Mouse (Mus musculus) natural killer cell, adult 2 months (primary cell): Measurements from ENCODE around the gene Txk.

ENCODE experiments used
- DNase-seq, 2 experiments: peaks; one replicate each; pipeline ENCODE4 v3.0.0; 2022; ENCODE audit warnings: low spot score in 2 of 2

Txk gene

GRCm38 (mm10) chr5:72752585-72752984, at the start of gene Txk:
TSS of gene Txk (minus strand) at chr5:72752777.
- DNase-seq: peak; percentile 77 to 86

- no peak for DNase-seq
Measured at GRCm38 (mm10) chr5:72798563-72798962, 46.0 kb upstream of the Txk start.

GRCm38 (mm10) chr5:72796186-72796613, 43.6 kb upstream of the Txk start:
- peak in 1 of 2 experiments; percentile 60 for DNase-seq

DNA sequence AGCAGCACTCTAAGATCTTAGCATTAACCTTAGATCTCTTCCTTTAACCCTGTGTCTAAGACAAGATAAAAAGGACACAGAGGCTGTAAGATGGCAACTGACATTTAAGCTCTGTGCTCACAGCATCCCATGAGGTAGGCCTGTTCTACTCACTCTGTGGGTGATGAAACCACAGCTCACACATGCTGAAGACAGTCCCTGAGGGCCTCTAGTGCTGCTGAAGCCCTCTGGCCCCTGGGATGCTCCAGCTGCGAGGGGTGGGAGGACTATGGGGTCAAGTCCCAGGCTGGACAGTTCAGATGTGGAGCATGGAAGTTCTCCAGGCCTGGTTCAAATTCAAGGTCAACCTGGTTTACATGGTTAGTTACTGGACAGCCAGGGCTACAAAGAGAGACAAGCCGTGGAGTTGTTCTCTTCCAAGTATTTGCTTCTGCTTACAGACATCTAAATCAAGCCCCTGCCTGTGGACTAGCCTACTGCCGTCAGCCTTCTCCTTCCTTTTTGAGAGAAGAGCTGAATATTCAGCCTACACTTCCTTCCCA, 40.8 kb upstream of the Txk start:
- peak; percentile 29 to 62 for DNase-seq

- no peak for DNase-seq
Measured at GRCm38 (mm10) chr5:72791789-72792188, 39.2 kb upstream of the Txk start.

DNA sequence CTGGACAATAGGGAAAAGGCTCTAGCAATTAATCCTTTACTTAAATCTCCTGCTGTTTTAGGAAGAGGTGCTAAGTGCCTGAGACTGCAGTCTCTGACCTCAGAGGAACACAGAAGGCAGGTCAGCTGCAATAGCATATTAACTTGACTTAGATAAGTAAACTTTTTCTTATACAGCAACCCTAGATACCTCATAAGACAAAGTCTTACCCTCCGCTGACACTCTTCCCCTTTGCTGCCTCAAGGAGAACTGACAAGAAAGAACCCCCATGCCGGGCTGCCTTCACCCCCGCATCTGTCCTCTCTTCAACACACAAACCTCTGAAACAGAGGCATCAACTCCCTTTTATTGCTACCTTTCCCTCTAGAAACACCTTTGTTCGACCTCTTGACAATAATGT, 38.8 kb upstream of the Txk start:
- no peak for DNase-seq

- no peak for DNase-seq
Measured at GRCm38 (mm10) chr5:72785451-72785850, 32.9 kb upstream of the Txk start.

GRCm38 (mm10) chr5:72784719-72785118, 32.1 kb upstream of the Txk start:
- no peak for DNase-seq

- DNase-seq: no peak
Measured at GRCm38 (mm10) chr5:72783957-72784356, 31.4 kb upstream of the Txk start.

DNA sequence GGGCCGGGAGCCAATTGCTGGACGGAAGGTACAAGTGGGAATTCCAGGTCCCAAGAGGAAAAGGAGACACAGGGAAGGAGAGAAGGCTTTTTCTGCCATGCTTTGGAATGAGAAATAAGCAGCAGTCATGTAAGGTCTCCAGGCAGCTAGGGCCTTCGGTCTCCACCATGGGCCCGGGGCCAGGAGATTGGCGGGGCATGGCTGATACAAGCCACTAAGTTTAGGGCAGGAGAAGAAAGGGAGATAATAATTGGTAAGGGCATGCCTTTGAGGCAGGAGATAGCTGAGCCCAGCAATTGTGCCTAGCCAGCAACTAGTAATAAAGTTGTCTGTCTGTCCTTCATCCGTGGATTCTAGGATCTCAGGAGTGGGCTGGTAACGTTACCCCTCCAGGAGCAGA, 30.5 kb upstream of the Txk start:
- no peak for DNase-seq

DNA sequence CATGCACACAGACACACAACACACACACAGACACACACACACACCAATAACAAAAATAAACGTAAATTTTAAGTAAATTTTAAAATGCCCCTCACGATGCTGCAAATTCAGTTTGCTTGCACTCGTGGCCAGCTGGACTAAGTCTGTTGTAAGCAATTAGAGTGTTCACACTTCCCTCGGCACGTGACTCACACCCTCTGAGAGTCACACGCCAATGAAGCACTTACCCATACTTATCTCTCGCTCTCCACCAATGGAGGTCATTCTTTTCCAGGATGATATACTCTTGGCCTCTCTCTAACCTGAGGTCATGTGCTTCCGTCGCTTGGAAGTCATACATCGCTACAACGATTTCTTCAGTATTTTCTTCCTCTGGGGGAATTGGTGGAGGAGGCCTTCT, 29.2 kb upstream of the Txk start:
- DNase-seq: no peak

DNA sequence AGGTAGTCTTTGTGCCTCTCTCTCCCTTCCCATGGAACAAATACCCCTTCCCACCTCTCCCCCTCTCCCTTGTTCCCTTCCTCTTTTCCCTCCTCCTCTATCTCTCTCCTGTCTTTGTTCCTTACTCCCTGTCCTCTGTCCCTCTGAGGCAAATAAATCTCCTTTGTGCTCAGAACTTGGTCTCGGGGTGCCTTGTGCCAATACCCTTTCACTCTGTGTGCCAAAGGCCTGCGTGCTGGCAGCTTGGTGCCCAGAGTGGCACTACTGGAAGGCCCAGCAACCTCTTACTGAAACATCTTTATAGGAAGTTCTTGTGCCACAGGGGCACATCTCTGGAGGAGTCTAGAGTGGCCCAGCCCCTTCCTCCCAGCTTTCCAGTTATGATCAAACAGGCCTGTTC, 24.0 kb upstream of the Txk start:
- DNase-seq: no peak

DNA sequence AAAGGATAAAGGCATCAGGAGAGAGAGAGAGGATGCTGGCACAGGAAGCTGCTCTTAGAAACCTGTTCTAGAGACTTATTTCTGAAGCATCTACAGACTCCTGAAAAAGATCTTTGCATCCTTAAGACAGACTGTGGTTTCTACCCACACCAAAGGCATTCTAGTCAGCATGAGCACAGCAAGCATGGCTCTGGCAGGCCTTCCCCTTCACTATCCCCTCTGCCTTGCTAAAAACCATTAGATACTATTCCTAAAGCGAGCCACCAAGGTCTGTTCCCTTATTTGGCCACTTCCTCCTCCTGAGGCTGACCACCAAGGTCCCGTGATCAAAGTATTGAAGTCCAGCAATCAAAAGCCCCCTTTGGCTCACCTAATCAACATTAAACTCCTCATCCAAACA, 23.6 kb upstream of the Txk start:
- DNase-seq: no peak

GRCm38 (mm10) chr5:72769841-72770240, 17.3 kb upstream of the Txk start:
- no peak for DNase-seq

GRCm38 (mm10) chr5:72763546-72763945, 11.0 kb upstream of the Txk start:
- DNase-seq: peak in 1 of 2 experiments; percentile 29

DNA sequence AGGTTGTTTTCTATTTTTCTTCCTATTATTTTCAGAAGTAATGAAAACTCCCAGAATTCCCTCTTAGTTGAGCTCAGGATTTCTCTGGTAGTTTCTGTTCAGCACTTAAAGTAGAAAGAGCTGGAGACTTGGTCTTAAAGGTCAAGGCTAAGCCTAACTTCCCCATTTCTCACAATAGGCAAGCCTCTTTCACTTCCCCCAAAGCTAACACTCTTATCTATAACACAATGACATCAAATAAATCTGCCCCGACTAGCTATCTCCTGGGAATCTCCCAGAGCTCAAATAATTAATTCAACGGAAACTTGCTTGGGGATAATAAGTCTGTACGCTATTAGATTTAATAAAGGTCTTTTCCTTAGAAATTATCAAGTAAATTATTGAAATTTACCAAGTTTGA, 10.4 kb upstream of the Txk start:
- no peak for DNase-seq

DNA sequence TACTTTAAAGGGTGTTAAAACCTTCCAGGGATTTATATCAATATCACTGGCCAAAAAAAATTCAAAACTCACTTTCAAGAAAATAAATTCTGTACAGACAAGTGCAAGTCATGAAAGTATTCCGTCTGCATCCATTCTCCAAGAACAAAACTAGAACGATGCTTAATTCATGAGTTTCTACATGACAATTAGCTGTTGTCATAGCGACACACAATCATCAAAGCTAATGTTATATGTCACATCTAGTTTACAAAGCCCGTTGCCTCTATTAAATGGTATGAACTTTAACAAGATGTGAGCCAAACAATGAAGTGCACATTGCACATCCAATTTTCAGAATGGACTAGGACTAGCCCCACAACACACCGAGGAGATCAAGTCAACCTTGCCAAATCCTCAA, 9.2 kb upstream of the Txk start:
- DNase-seq: no peak

GRCm38 (mm10) chr5:72761237-72761636, 8.7 kb upstream of the Txk start:
- DNase-seq: peak in 1 of 2 experiments; percentile 53

- no peak for DNase-seq
Measured at GRCm38 (mm10) chr5:72758925-72759924, 6.6 kb upstream of the Txk start.

DNA sequence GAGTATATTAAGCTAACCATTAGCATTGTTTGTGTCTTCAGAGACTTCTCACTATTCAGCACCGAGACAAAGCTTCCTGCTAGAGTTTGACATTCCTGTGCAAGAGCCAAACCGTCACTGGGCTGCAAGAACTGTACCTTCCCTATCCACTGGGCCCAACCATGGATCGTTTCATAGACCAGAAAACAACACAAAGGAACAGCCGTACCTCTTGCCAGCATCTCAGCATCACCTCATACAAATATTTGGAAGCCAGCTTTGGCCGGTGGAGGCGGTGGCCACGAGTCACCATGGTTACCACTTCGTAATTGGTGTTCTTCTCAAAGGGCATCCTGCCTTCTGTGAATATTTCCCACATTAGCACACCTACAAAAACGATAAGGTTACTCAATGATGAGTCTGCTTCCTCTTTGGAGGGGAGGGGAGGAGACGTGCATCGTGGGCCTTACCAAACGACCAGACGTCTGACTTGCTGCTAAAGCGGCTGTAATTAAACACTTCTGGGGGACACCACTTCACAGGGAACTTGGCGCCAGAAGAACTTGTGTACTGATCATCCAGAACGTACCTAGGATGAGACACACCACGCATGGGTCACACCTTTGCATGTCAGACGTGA, 4.7 kb upstream of the Txk start:
- peak; percentile 34 to 52 for DNase-seq

- DNase-seq: no peak
Measured at GRCm38 (mm10) chr5:72755941-72756340, 3.4 kb upstream of the Txk start.

- no peak for DNase-seq
Measured at GRCm38 (mm10) chr5:72755035-72755434, 2.5 kb upstream of the Txk start.
